Mouse (Mus musculus): ENCODE measurements around the gene Amt. TPM values are rescaled to one million over a fixed set of nuclear protein-coding genes. Genes with fewer than 3 reads are reported as not detected.

Gene Amt
- polyA plus RNA-seq, 1 experiment, result 2.3 TPM

Other genes with a start within 250 kb of the Amt start
- 75.3 and 77.6 TPM in 2 replicates for gene Gmppb, start 247.6 kb upstream of the Amt start, polyA plus RNA-seq (2012; rRNA removed)
- gene Amigo3, start 243.7 kb upstream of the Amt start, polyA plus RNA-seq (2012; rRNA removed), result 10.7 and 12.7 TPM in 2 replicates
- 0.26 and 0.56 TPM in 2 replicates for gene Mst1, start 216.4 kb upstream of the Amt start, polyA plus RNA-seq (2012; rRNA removed)
- gene Rnf123, start 213.5 kb upstream of the Amt start, polyA plus RNA-seq (2012; rRNA removed), result 47.7 and 86.0 TPM in 2 replicates
- 173 and 195 TPM in 2 replicates for gene Apeh, start 202.2 kb upstream of the Amt start, polyA plus RNA-seq (2012; rRNA removed)
- gene Bsn, start 106.5 kb upstream of the Amt start, polyA plus RNA-seq (2012; rRNA removed), result 2.0 and 2.2 TPM in 2 replicates
- 33.9 and 66.1 TPM in 2 replicates for gene Dag1, start 32.9 kb upstream of the Amt start, polyA plus RNA-seq (2012; rRNA removed)
- 5.8 and 6.5 TPM in 2 replicates for gene Nicn1, start 6.4 kb upstream of the Amt start, polyA plus RNA-seq (2012; rRNA removed)
- gene Rhoa, start 9.3 kb downstream of the Amt start, polyA plus RNA-seq (2012; rRNA removed), result 130 and 145 TPM in 2 replicates
- gene Tcta, start 9.3 kb downstream of the Amt start, polyA plus RNA-seq (2012; rRNA removed), result 45.9 and 48.1 TPM in 2 replicates
- gene Gpx1, start 42.0 kb downstream of the Amt start, polyA plus RNA-seq (2012; rRNA removed), result 641 and 1,038 TPM in 2 replicates
- gene Usp4, start 51.0 kb downstream of the Amt start, polyA plus RNA-seq (2012; rRNA removed), result 57.7 and 67.5 TPM in 2 replicates
- 0.30 TPM in 1 of 2 replicates, not detected in the other for gene 1700102P08Rik, start 96.0 kb downstream of the Amt start, polyA plus RNA-seq (2012; rRNA removed)
- gene Ccdc36, start 131.6 kb downstream of the Amt start, polyA plus RNA-seq (2012; rRNA removed), result not detected in 2 replicates
- gene BC048562, start 139.6 kb downstream of the Amt start, polyA plus RNA-seq (2012; rRNA removed), result not detected in 2 replicates
- 18.1 and 22.8 TPM in 2 replicates for gene Ccdc71, start 163.7 kb downstream of the Amt start, polyA plus RNA-seq (2012; rRNA removed)
- gene Klhdc8b, start 164.7 kb downstream of the Amt start, polyA plus RNA-seq (2012; rRNA removed), result 13.6 and 18.8 TPM in 2 replicates
- 20.7 and 27.2 TPM in 2 replicates for gene Lamb2, start 182.9 kb downstream of the Amt start, polyA plus RNA-seq (2012; rRNA removed)
- 74.9 and 104 TPM in 2 replicates for gene Usp19, start 193.7 kb downstream of the Amt start, polyA plus RNA-seq (2012; rRNA removed)
- gene Qars, start 210.9 kb downstream of the Amt start, polyA plus RNA-seq (2012; rRNA removed), result 243 and 346 TPM in 2 replicates
- 40.8 and 77.6 TPM in 2 replicates for gene Qrich1, start 220.0 kb downstream of the Amt start, polyA plus RNA-seq (2012; rRNA removed)

Measured in large intestine, adult 2 months (tissue).